9 mouse cellular contexts compared by ENCODE assay signal in the genomic region with DNA sequence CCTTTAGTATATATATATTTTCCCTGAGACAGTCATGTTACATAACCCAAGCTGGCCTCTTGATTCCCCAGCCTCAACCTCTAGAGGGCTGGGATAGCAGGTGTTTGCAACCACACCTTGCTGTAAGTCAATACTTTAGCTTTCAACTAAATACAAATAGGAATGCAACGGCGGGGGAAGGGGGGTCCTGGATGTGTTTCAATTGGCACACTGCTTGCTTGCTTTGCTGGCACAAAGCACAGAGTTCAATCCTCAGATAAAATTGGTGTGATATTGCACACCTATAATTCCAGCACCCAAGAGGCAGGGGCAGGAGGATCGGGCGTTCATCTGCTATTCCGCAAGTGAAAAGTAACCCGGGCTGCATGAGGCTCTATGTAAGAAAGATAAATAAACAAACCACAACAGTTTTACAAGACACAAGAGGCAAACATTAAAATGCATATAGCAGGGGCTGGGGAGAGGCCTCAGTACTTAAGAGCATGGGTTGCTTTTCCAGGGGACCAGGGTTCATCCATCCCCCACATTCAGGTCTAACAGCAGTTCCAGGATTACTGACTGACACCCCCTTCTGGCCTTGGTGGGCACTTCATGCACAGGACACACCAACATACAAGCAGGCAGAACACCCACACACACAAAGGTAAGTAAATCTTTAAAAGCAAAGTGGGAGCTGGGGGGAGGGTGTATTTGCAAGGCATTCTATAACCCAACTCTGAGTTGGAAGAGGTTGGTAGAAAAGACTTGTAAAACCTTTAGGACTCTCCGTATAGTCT. TPM values are rescaled to one million over a fixed set of nuclear protein-coding genes. Genes with fewer than 3 reads are reported as not detected.
DNase-seq lines count a peak whose midpoint lies in the region; ATAC-seq and TF ChIP-seq lines count a peak whose summit lies in the region.
"Had no signal": no experiment of that assay in that cellular context is flagged by ENCODE, and none has a peak within 500 bp of the region (broad histone marks: within the 10 kb centered on the region; RNA-seq: fewer than 3 reads in every experiment).

No protein-coding gene starts in this region.

- no peak overlapping the region for H3K9ac ChIP-seq in intestine, postnatal 0 days (ENCODE audit: low read depth, low read length)
- H3K9ac ChIP-seq in intestine, embryonic 16.5 days (ENCODE audit: low read depth, low read length): no peak overlapping the region

- peak; percentile 52 for TF ChIP-seq CTCF in intestine, postnatal 0 days (IDR thresholded peaks at IDR 0.05; ENCODE audit: low read depth)
- peak; percentile 48 for TF ChIP-seq CTCF in E14TG2a.4 (conservative IDR thresholded peaks at IDR 0.05; ENCODE audit: low read length)
- TF ChIP-seq CTCF in bone marrow, adult 2 months (IDR thresholded peaks at IDR 0.05; ENCODE audit: control insufficient read depth, insufficient read depth, low read length): peak; percentile 31; the same call in 1 of the 2 replicates

- no peaks in the 10 kb centered on the region for H3K9me3 ChIP-seq in intestine, postnatal 0 days (ENCODE audit: control insufficient read depth)
- H3K9me3 ChIP-seq in intestine, embryonic 16.5 days (ENCODE audit: control insufficient read depth, low read length): no peaks in the 10 kb centered on the region
- no peaks in the 10 kb centered on the region for H3K9me3 ChIP-seq in E14TG2a.4 (ENCODE audit: low read length)

- H3K4me2 ChIP-seq in intestine, postnatal 0 days (replicated peaks; ENCODE audit: low read depth): no peak overlapping the region
- no peak overlapping the region for H3K4me2 ChIP-seq in intestine, embryonic 16.5 days (ENCODE audit: low read depth, low read length)

- no peak overlapping the region for H3K4me3 ChIP-seq in intestine, postnatal 0 days (ENCODE audit: low read depth, low read length)
- H3K4me3 ChIP-seq in intestine, embryonic 16.5 days (ENCODE audit: low read length): no peak overlapping the region
- no peak overlapping the region; the same call in 1 of the 2 replicates for H3K4me3 ChIP-seq in E14TG2a.4 (replicated peaks; ENCODE audit: low read length)
- no peak overlapping the region for H3K4me3 ChIP-seq in bone marrow, adult 2 months (replicated peaks; ENCODE audit: control insufficient read depth, low read depth, low read length)

- H3K27ac ChIP-seq in intestine, postnatal 0 days (ENCODE audit: low read depth, low read length): no peak overlapping the region
- no peak overlapping the region for H3K27ac ChIP-seq in intestine, embryonic 16.5 days (ENCODE audit: low read length)
- no peak overlapping the region for H3K27ac ChIP-seq in bone marrow, adult 2 months (ENCODE audit: control insufficient read depth, insufficient read depth, low read depth, low read length, poor library complexity)
- H3K27ac ChIP-seq: macrophage had no signal

- ATAC-seq in intestine, postnatal 0 days: no peak
- no peak for ATAC-seq in intestine, embryonic 16.5 days

- H3K27me3 ChIP-seq in intestine, postnatal 0 days (replicated peaks; ENCODE audit: control insufficient read depth, insufficient read depth, low read length): no peaks in the 10 kb centered on the region
- H3K27me3 ChIP-seq in intestine, embryonic 16.5 days (replicated peaks; ENCODE audit: control insufficient read depth, insufficient read depth, low read length): no peaks in the 10 kb centered on the region
- H3K27me3 ChIP-seq in E14TG2a.4 (ENCODE audit: insufficient read depth, low read length): no peaks in the 10 kb centered on the region

- 70% methylated on average over 7 of the region's 7 CpGs for WGBS in intestine, postnatal 0 days
- 77% methylated on average over 7 of the region's 7 CpGs for WGBS in intestine, embryonic 16.5 days
- 93% methylated on average over 7 of the region's 7 CpGs for WGBS in bone marrow, adult 2 months

- peak; percentile 47 for DNase-seq in lung, postnatal 36 days
- no peak for DNase-seq in ovary, postnatal 10 days (ENCODE audit: low spot score)
- no peak for DNase-seq in layer of hippocampus, postnatal 14 days (ENCODE audit: low spot score in 2 of 2)
- DNase-seq in layer of hippocampus, postnatal 36 days: no peak

- peaks cover 15% of the 10 kb centered on the region for H3K4me1 ChIP-seq in intestine, postnatal 0 days (replicated peaks; ENCODE audit: control insufficient read depth, insufficient read depth, low read length)
- peaks cover 40% of the 10 kb centered on the region for H3K4me1 ChIP-seq in intestine, embryonic 16.5 days (ENCODE audit: control insufficient read depth, insufficient read depth, low read length)
- H3K4me1 ChIP-seq in E14TG2a.4 (replicated peaks; ENCODE audit: low read depth, low read length): peaks cover 88% of the 10 kb centered on the region
- H3K4me1 ChIP-seq in bone marrow, adult 2 months (ENCODE audit: control insufficient read depth, insufficient read depth, low read length): no peaks in the 10 kb centered on the region; the same call in 1 of the 2 replicates

- TF ChIP-seq POLR2A in bone marrow, adult 2 months (IDR thresholded peaks at IDR 0.05; ENCODE audit: borderline replicate concordance, control insufficient read depth, low read depth, low read length): no peak

- no peaks in the 10 kb centered on the region for H3K36me3 ChIP-seq in intestine, postnatal 0 days (ENCODE audit: control insufficient read depth, insufficient read depth)
- no peaks in the 10 kb centered on the region for H3K36me3 ChIP-seq in intestine, embryonic 16.5 days (ENCODE audit: control insufficient read depth, insufficient read depth, low read length)
- peaks cover 13% of the 10 kb centered on the region; the same call in 1 of the 2 replicates for H3K36me3 ChIP-seq in E14TG2a.4 (ENCODE audit: insufficient read depth, low read length)

RNA-seq across cellular contexts. Expression of a gene that starts 2.5 kb away (rescaled TPM):
- polyA plus RNA-seq in intestine, postnatal 0 days (2015; fragmentation: Nextera tagmentation; extraction: Ambion mirVana): 197 and 204 TPM in 2 replicates
- 125 and 134 TPM in 2 replicates for polyA plus RNA-seq in intestine, embryonic 16.5 days (2015; fragmentation: Nextera tagmentation; extraction: Ambion mirVana)
- polyA plus RNA-seq in bone marrow, adult 2 months (2011; ENCODE audit: insufficient read depth, insufficient read length, low replicate concordance, missing spikeins): 16.3 and 24.2 TPM in 2 replicates
- 100 to 1,000 TPM; 113 to 126 TPM for total RNA-seq in layer of hippocampus, postnatal 14 days (2021)
- total RNA-seq in layer of hippocampus, postnatal 36 days (2021): 100 to 1,000 TPM; 126 to 147 TPM

RNA-seq across cellular contexts. Expression of a gene that starts 5.3 kb away (rescaled TPM):
- 32.4 and 36.6 TPM in 2 replicates for polyA plus RNA-seq in intestine, postnatal 0 days (2015; fragmentation: Nextera tagmentation; extraction: Ambion mirVana)
- 25.4 and 32.6 TPM in 2 replicates for polyA plus RNA-seq in intestine, embryonic 16.5 days (2015; fragmentation: Nextera tagmentation; extraction: Ambion mirVana)
- 9.3 and 16.2 TPM in 2 replicates for polyA plus RNA-seq in bone marrow, adult 2 months (2011; ENCODE audit: insufficient read depth, insufficient read length, low replicate concordance, missing spikeins)
- 10 to 100 TPM; 33.9 to 36.0 TPM for total RNA-seq in layer of hippocampus, postnatal 14 days (2021)
- total RNA-seq in layer of hippocampus, postnatal 36 days (2021): 10 to 100 TPM; 41.5 to 43.3 TPM

RNA-seq across cellular contexts. Expression of a gene that starts 57.2 kb away (rescaled TPM):
- polyA plus RNA-seq in intestine, postnatal 0 days (2015; fragmentation: Nextera tagmentation; extraction: Ambion mirVana): 29.9 and 33.6 TPM in 2 replicates
- 43.7 and 45.0 TPM in 2 replicates for polyA plus RNA-seq in intestine, embryonic 16.5 days (2015; fragmentation: Nextera tagmentation; extraction: Ambion mirVana)
- polyA plus RNA-seq in bone marrow, adult 2 months (2011; ENCODE audit: insufficient read depth, insufficient read length, low replicate concordance, missing spikeins): 9.0 and 18.1 TPM in 2 replicates
- total RNA-seq in layer of hippocampus, postnatal 14 days (2021): 10 to 100 TPM; 56.2 to 62.6 TPM
- total RNA-seq in layer of hippocampus, postnatal 36 days (2021): 10 to 100 TPM; 53.1 to 53.2 TPM
